Mouse (Mus musculus): ENCODE data around the gene Gm35315. TPM values are rescaled to one million over a fixed set of nuclear protein-coding genes. Genes with fewer than 3 reads are reported as not detected.

Gm35315 gene
- polyA plus RNA-seq, 1 experiment from 2014 or later, result 1.3 TPM

- peak within 1 kb of the TSS; percentile 83 for H3K4me2 ChIP-seq
- peak within 1 kb of the TSS; percentile 87 for H3K4me3 ChIP-seq
- no peaks in the 10 kb centered on the region for H3K27me3 ChIP-seq
- H3K27ac ChIP-seq, result peak within 1 kb of the TSS; percentile 99
- under 1% methylated on average over 70 of the region's 71 CpGs for WGBS
- peaks cover 42% of the 10 kb centered on the region for H3K36me3 ChIP-seq
- ATAC-seq (ENCODE audit: insufficient number of reproducible peaks, low FRiP score, low TSS enrichment, low read depth), result peak; percentile 89
- H3K9ac ChIP-seq, result peak within 1 kb of the TSS; percentile 85
- H3K4me1 ChIP-seq, result peaks cover 18% of the 10 kb centered on the region
- no peaks in the 10 kb centered on the region for H3K9me3 ChIP-seq
Observed at GRCm38 (mm10) chr5:110107581-110108304, 13.5 kb upstream of the Gm35315 start, which contains the start of gene Gtpbp6. Gene Gtpbp6, minus strand, starts transcription at chr5:110108197.

GRCm38 (mm10) chr5:110106901-110107564, 12.8 kb upstream of the Gm35315 start:
- H3K27ac ChIP-seq, result peak overlapping the region; percentile 99

GRCm38 (mm10) chr5:110106140-110106871, 12.1 kb upstream of the Gm35315 start:
- Histone ChIP-seq H3K27me3 (peaks cover 3% of the 10 kb centered on the region; the same call in 1 of the 2 replicates), H3K9me3 (no peaks in the 10 kb centered on the region), H3K4me3 (peak overlapping the region; percentile 87), H3K36me3 (peaks cover 41% of the 10 kb centered on the region), H3K9ac (no peak overlapping the region), H3K27ac (peak overlapping the region; percentile 99; the same call in 1 of the 2 replicates), H3K4me1 (peaks cover 29% of the 10 kb centered on the region), H3K4me2 (peak overlapping the region; percentile 83)
- no peak for ATAC-seq (ENCODE audit: insufficient number of reproducible peaks, low FRiP score, low TSS enrichment, low read depth)
- WGBS, result 95% methylated on average over 26 of the region's 26 CpGs

More at GRCm38 (mm10) chr5:110106901-110107564, 12.8 kb upstream of the Gm35315 start:
- Histone ChIP-seq H3K36me3 (peaks cover 41% of the 10 kb centered on the region), H3K9me3 (no peaks in the 10 kb centered on the region), H3K4me1 (peaks cover 22% of the 10 kb centered on the region), H3K4me2 (peak overlapping the region; percentile 83), H3K9ac (peak overlapping the region; percentile 85), H3K4me3 (peak overlapping the region; percentile 87), H3K27me3 (no peaks in the 10 kb centered on the region)
- peak; percentile 67; the same call in 1 of the 2 replicates for ATAC-seq (ENCODE audit: insufficient number of reproducible peaks, low FRiP score, low TSS enrichment, low read depth)
- 18% methylated on average over 40 of the region's 41 CpGs for WGBS

GRCm38 (mm10) chr5:110104616-110105380, 10.6 kb upstream of the Gm35315 start:
- H3K27ac ChIP-seq, result no peak overlapping the region
- H3K27me3 ChIP-seq, result peaks cover 6% of the 10 kb centered on the region; the same call in 1 of the 2 replicates
- no peaks in the 10 kb centered on the region for H3K9me3 ChIP-seq
- no peak overlapping the region for H3K9ac ChIP-seq
- H3K4me1 ChIP-seq, result peaks cover 38% of the 10 kb centered on the region
- ATAC-seq (ENCODE audit: insufficient number of reproducible peaks, low FRiP score, low TSS enrichment, low read depth), result no peak
- no peak overlapping the region for H3K4me2 ChIP-seq
- H3K36me3 ChIP-seq, result peaks cover 41% of the 10 kb centered on the region
- 95% methylated on average over 36 of the region's 36 CpGs for WGBS
- H3K4me3 ChIP-seq, result no peak overlapping the region

GRCm38 (mm10) chr5:110103901-110104615, 9.8 kb upstream of the Gm35315 start:
- peaks cover 39% of the 10 kb centered on the region for H3K4me1 ChIP-seq
- peaks cover 41% of the 10 kb centered on the region for H3K36me3 ChIP-seq
- no peak overlapping the region for H3K4me3 ChIP-seq
- no peak overlapping the region for H3K4me2 ChIP-seq
- WGBS, result 95% methylated on average over 27 of the region's 27 CpGs
- H3K27me3 ChIP-seq, result peaks cover 6% of the 10 kb centered on the region; the same call in 1 of the 2 replicates
- no peak overlapping the region for H3K27ac ChIP-seq
- no peak overlapping the region for H3K9ac ChIP-seq
- ATAC-seq (ENCODE audit: insufficient number of reproducible peaks, low FRiP score, low TSS enrichment, low read depth), result no peak
- no peaks in the 10 kb centered on the region for H3K9me3 ChIP-seq

GRCm38 (mm10) chr5:110102853-110103625, 8.8 kb upstream of the Gm35315 start:
- Histone ChIP-seq H3K27me3 (peaks cover 6% of the 10 kb centered on the region; the same call in 1 of the 2 replicates), H3K9ac (no peak overlapping the region), H3K4me1 (peaks cover 40% of the 10 kb centered on the region), H3K36me3 (peaks cover 41% of the 10 kb centered on the region), H3K4me3 (no peak overlapping the region), H3K4me2 (no peak overlapping the region), H3K9me3 (no peaks in the 10 kb centered on the region), H3K27ac (no peak overlapping the region)
- no peak for ATAC-seq (ENCODE audit: insufficient number of reproducible peaks, low FRiP score, low TSS enrichment, low read depth)
- 94% methylated on average over 19 of the region's 19 CpGs for WGBS

GRCm38 (mm10) chr5:110102429-110102828, 8.2 kb upstream of the Gm35315 start:
- H3K27me3 ChIP-seq, result peaks cover 6% of the 10 kb centered on the region; the same call in 1 of the 2 replicates
- H3K36me3 ChIP-seq, result peaks cover 41% of the 10 kb centered on the region
- H3K4me3 ChIP-seq, result no peak overlapping the region
- no peak overlapping the region for H3K9ac ChIP-seq
- peaks cover 40% of the 10 kb centered on the region for H3K4me1 ChIP-seq
- H3K9me3 ChIP-seq, result no peaks in the 10 kb centered on the region
- H3K27ac ChIP-seq, result no peak overlapping the region
- H3K4me2 ChIP-seq, result no peak overlapping the region
- ATAC-seq (ENCODE audit: insufficient number of reproducible peaks, low FRiP score, low TSS enrichment, low read depth), result no peak
- WGBS, result 91% methylated on average over 13 of the region's 13 CpGs

- Histone ChIP-seq H3K36me3 (peaks cover 41% of the 10 kb centered on the region), H3K4me3 (peak overlapping the region; percentile 34), H3K27ac (no peak overlapping the region), H3K9me3 (no peaks in the 10 kb centered on the region), H3K9ac (no peak overlapping the region), H3K27me3 (peaks cover 6% of the 10 kb centered on the region; the same call in 1 of the 2 replicates), H3K4me2 (peak overlapping the region; percentile 62), H3K4me1 (peaks cover 37% of the 10 kb centered on the region)
- WGBS, result 16% methylated on average over 34 of the region's 34 CpGs
- peak; percentile 12; the same call in 1 of the 2 replicates for ATAC-seq (ENCODE audit: insufficient number of reproducible peaks, low FRiP score, low TSS enrichment, low read depth)
Observed at GRCm38 (mm10) chr5:110101716-110102347, 7.6 kb upstream of the Gm35315 start.

GRCm38 (mm10) chr5:110100921-110101631, 6.9 kb upstream of the Gm35315 start:
- H3K27ac ChIP-seq, result no peak overlapping the region
- ATAC-seq (ENCODE audit: insufficient number of reproducible peaks, low FRiP score, low TSS enrichment, low read depth), result no peak
- 1% methylated on average over 33 of the region's 37 CpGs for WGBS

More at GRCm38 (mm10) chr5:110100921-110101631, 6.9 kb upstream of the Gm35315 start:
- Histone ChIP-seq H3K27me3 (peaks cover 6% of the 10 kb centered on the region; the same call in 1 of the 2 replicates), H3K9me3 (no peaks in the 10 kb centered on the region), H3K4me2 (peak overlapping the region; percentile 62), H3K4me3 (peak overlapping the region; percentile 34), H3K36me3 (peaks cover 35% of the 10 kb centered on the region), H3K9ac (no peak overlapping the region), H3K4me1 (peaks cover 29% of the 10 kb centered on the region)
